ENCODE assay signal across 23 mouse cellular contexts in genomic region chr14:30762904-30763568, GRCm38 (mm10). TPM values are rescaled to one million over a fixed set of nuclear protein-coding genes. Genes with fewer than 3 reads are reported as not detected.
DNase-seq lines count a peak whose midpoint lies in the region; ATAC-seq and TF ChIP-seq lines count a peak whose summit lies in the region.
"Had no signal": no experiment of that assay in that cellular context is flagged by ENCODE, and none has a peak within 500 bp of the region (broad histone marks: within the 10 kb centered on the region; RNA-seq: fewer than 3 reads in every experiment).

No protein-coding gene starts in this region.

- H3K9ac ChIP-seq in heart, embryonic 12.5 days: no peak overlapping the region
- no peak overlapping the region for H3K9ac ChIP-seq in liver, postnatal 0 days (replicated peaks)
- H3K9ac ChIP-seq in liver, embryonic 12.5 days: no peak overlapping the region
- no peak overlapping the region for H3K9ac ChIP-seq in neural tube, embryonic 15.5 days (replicated peaks)
- H3K9ac ChIP-seq: forebrain, embryonic 15.5 days; neural tube, embryonic 12.5 days had no signal

- no peaks in the 10 kb centered on the region for H3K9me3 ChIP-seq in heart, embryonic 12.5 days (replicated peaks)
- H3K9me3 ChIP-seq in liver, postnatal 0 days (ENCODE audit: low read length): no peaks in the 10 kb centered on the region
- H3K9me3 ChIP-seq in liver, embryonic 12.5 days (replicated peaks): no peaks in the 10 kb centered on the region
- H3K9me3 ChIP-seq in neural tube, embryonic 15.5 days (replicated peaks): no peaks in the 10 kb centered on the region
- H3K9me3 ChIP-seq: embryonic facial prominence, embryonic 10.5 days; forebrain, embryonic 15.5 days; limb, embryonic 10.5 days; neural tube, embryonic 12.5 days had no signal

- no peak overlapping the region for H3K4me3 ChIP-seq in heart, embryonic 12.5 days
- no peak overlapping the region for H3K4me3 ChIP-seq in liver, postnatal 0 days (ENCODE audit: low read depth, low read length)
- no peak overlapping the region for H3K4me3 ChIP-seq in liver, embryonic 12.5 days
- no peak overlapping the region for H3K4me3 ChIP-seq in macrophage (ENCODE audit: inconsistent target)
- no peak overlapping the region for H3K4me3 ChIP-seq in neural tube, embryonic 15.5 days (replicated peaks)
- H3K4me3 ChIP-seq in layer of hippocampus, adult 2 months: no peak overlapping the region
- H3K4me3 ChIP-seq: embryonic facial prominence, embryonic 10.5 days; forebrain, embryonic 15.5 days; limb, embryonic 10.5 days; neural tube, embryonic 12.5 days had no signal

- TF ChIP-seq CTCF in liver, postnatal 0 days (IDR thresholded peaks at IDR 0.05; ENCODE audit: low read depth): no peak
- no peak for TF ChIP-seq CTCF in layer of hippocampus, adult 2 months (conservative IDR thresholded peaks at IDR 0.05)

- DNase-seq in heart, adult 11 months: peak; percentile 89
- no peak for DNase-seq in liver, postnatal 0 days
- DNase-seq in layer of hippocampus, adult 2 months (ENCODE audit: low spot score in 2 of 2): no peak
- DNase-seq in left cerebral cortex, postnatal 14 days (ENCODE audit: low spot score in 2 of 2): no peak
- DNase-seq: adrenal gland, adult 2 months; cerebellum, adult 8-10 months; heart, postnatal 10 days; liver; midbrain, embryonic 14.5 days; thymus, postnatal 25 days had no signal

- TF ChIP-seq EP300 in liver, postnatal 0 days (IDR thresholded peaks at IDR 0.05; ENCODE audit: low read depth): no peak

- no peak overlapping the region for H3K4me2 ChIP-seq in heart, embryonic 12.5 days
- no peak overlapping the region for H3K4me2 ChIP-seq in liver, postnatal 0 days (ENCODE audit: low read depth, low read length)
- no peak overlapping the region for H3K4me2 ChIP-seq in liver, embryonic 12.5 days
- H3K4me2 ChIP-seq in neural tube, embryonic 15.5 days: no peak overlapping the region
- H3K4me2 ChIP-seq: forebrain, embryonic 15.5 days; heart, embryonic 11.5 days; neural tube, embryonic 12.5 days had no signal

- peaks cover 5% of the 10 kb centered on the region for H3K36me3 ChIP-seq in heart, embryonic 12.5 days
- 0 out of 2 replicates have a peak, but pooled peaks cover 2% of the 10 kb centered on the region for H3K36me3 ChIP-seq in liver, postnatal 0 days (replicated peaks; ENCODE audit: insufficient read depth, low read length)
- H3K36me3 ChIP-seq in liver, embryonic 12.5 days: peaks cover 9% of the 10 kb centered on the region
- 0 out of 2 replicates have a peak, but pooled peaks cover 4% of the 10 kb centered on the region for H3K36me3 ChIP-seq in macrophage (ENCODE audit: inconsistent target)
- H3K36me3 ChIP-seq in neural tube, embryonic 15.5 days: peaks cover 3% of the 10 kb centered on the region; the same call in 1 of the 2 replicates

- peaks cover 91% of the 10 kb centered on the region for H3K79me2 ChIP-seq in macrophage (ENCODE audit: inconsistent target)

- intact Hi-C loops in left cerebral cortex, postnatal 14 days (cut with DNase I): no loop called here

- H3K27ac ChIP-seq in heart, embryonic 12.5 days (ENCODE audit: poor library complexity, severe bottlenecking): no peak overlapping the region
- H3K27ac ChIP-seq in liver, postnatal 0 days (ENCODE audit: low read depth): no peak overlapping the region
- H3K27ac ChIP-seq in liver, embryonic 12.5 days: no peak overlapping the region
- peak overlapping the region; percentile 65 for H3K27ac ChIP-seq in macrophage
- H3K27ac ChIP-seq in neural tube, embryonic 15.5 days (replicated peaks): no peak overlapping the region
- no peak overlapping the region for H3K27ac ChIP-seq in layer of hippocampus, adult 2 months
- H3K27ac ChIP-seq: embryonic facial prominence, embryonic 10.5 days; forebrain, embryonic 15.5 days; hindbrain, postnatal 0 days; limb, embryonic 10.5 days; neural tube, embryonic 12.5 days had no signal

- 85% methylated on average over 5 of the region's 5 CpGs for WGBS in heart, embryonic 12.5 days
- 54% methylated on average over 5 of the region's 5 CpGs for WGBS in liver, postnatal 0 days (ENCODE audit: insufficient replicate concordance)
- WGBS in liver, embryonic 12.5 days (ENCODE audit: insufficient replicate concordance): 69% methylated on average over 5 of the region's 5 CpGs
- WGBS in macrophage (ENCODE audit: missing documents): 30% methylated on average over 5 of the region's 5 CpGs
- WGBS in neural tube, embryonic 15.5 days: 78% methylated on average over 5 of the region's 5 CpGs

- ATAC-seq in heart, embryonic 12.5 days (ENCODE audit: insufficient number of reproducible peaks, low FRiP score): no peak
- 0 out of 2 replicates have a peak, but pooled peaks have one; percentile 7 for ATAC-seq in liver, postnatal 0 days
- ATAC-seq in liver, embryonic 12.5 days: no peak
- no peak for ATAC-seq in neural tube, embryonic 15.5 days (ENCODE audit: low FRiP score)
- ATAC-seq: CD4-positive, CD25-positive, alpha-beta regulatory T cell, adult 4 months; forebrain, embryonic 15.5 days; hindbrain, postnatal 0 days; intestine, embryonic 16.5 days; lung, postnatal 0 days had no signal

- no peaks in the 10 kb centered on the region for H3K4me1 ChIP-seq in heart, embryonic 12.5 days (replicated peaks)
- peaks cover 8% of the 10 kb centered on the region; the same call in 1 of the 2 replicates for H3K4me1 ChIP-seq in liver, postnatal 0 days (ENCODE audit: insufficient read depth)
- peaks cover 16% of the 10 kb centered on the region for H3K4me1 ChIP-seq in liver, embryonic 12.5 days
- H3K4me1 ChIP-seq in neural tube, embryonic 15.5 days: no peaks in the 10 kb centered on the region
- H3K4me1 ChIP-seq: embryonic facial prominence, embryonic 10.5 days; forebrain, embryonic 15.5 days; limb, embryonic 10.5 days; neural tube, embryonic 12.5 days had no signal

- H3K27me3 ChIP-seq in heart, embryonic 12.5 days (replicated peaks): no peaks in the 10 kb centered on the region
- H3K27me3 ChIP-seq in liver, postnatal 0 days (ENCODE audit: insufficient read depth, low read length): no peaks in the 10 kb centered on the region
- no peaks in the 10 kb centered on the region for H3K27me3 ChIP-seq in liver, embryonic 12.5 days (replicated peaks)
- no peaks in the 10 kb centered on the region for H3K27me3 ChIP-seq in neural tube, embryonic 15.5 days (replicated peaks)
- H3K27me3 ChIP-seq: forebrain, embryonic 15.5 days; neural tube, embryonic 12.5 days had no signal

RNA-seq across cellular contexts. Expression of gene Sfmbt1, which starts 48.4 kb away (rescaled TPM):
- polyA plus RNA-seq in heart, embryonic 12.5 days (2016; fragmentation: Nextera tagmentation; extraction: Ambion mirVana): 11.5 and 12.0 TPM in 2 replicates
- polyA plus RNA-seq in liver, postnatal 0 days (2015; fragmentation: Nextera tagmentation; extraction: Ambion mirVana): 15.0 and 15.8 TPM in 2 replicates
- polyA plus RNA-seq in liver, embryonic 12.5 days (2016; fragmentation: Nextera tagmentation; extraction: Ambion mirVana): 17.1 and 18.7 TPM in 2 replicates
- total RNA-seq in macrophage (2018; cell fraction: chromatin; rRNA removed): 100 to 1,000 TPM in 13 of 26 experiments, 10 to 100 TPM in 13; 41.0 to 164 (median 95.3) TPM
- total RNA-seq in macrophage (2018; cell fraction: cytosol; rRNA removed): 10 to 100 TPM; 25.5 to 51.3 (median 38.7) TPM
- total RNA-seq in macrophage (2018; cell fraction: nucleus; rRNA removed): 100 to 1,000 TPM in 1 of 26 experiments, 10 to 100 TPM in 25; 39.0 to 102 (median 62.2) TPM
- 21.6 to 32.5 TPM (median 29.4 TPM) in 3 replicates for polyA plus RNA-seq in macrophage (2018)
- polyA plus RNA-seq in neural tube, embryonic 15.5 days (2015; fragmentation: Nextera tagmentation; extraction: Ambion mirVana): 13.7 and 16.0 TPM in 2 replicates
- 10 to 100 TPM; 33.5 to 36.6 TPM for total RNA-seq in layer of hippocampus, adult 2 months (2021)
- 10 to 100 TPM; 26.0 to 29.9 TPM for total RNA-seq in left cerebral cortex, postnatal 14 days (2021)
